Mouse (Mus musculus) heart, postnatal 10 days (tissue): ENCODE results near the gene Arhgap22. TPM values are rescaled to one million over a fixed set of nuclear protein-coding genes. Genes with fewer than 3 reads are reported as not detected.

Source experiments
- DNase-seq, 2 experiments: peaks; one replicate each; pipeline ENCODE4 v3.0.0; 2021
- intact Hi-C: fragments of 180-260 bp; cut with DNase I; formaldehyde crosslinking; loops from one replicate; pipeline ENCODE4 v1.15.1; 2025
- total RNA-seq, 2 experiments: library from RNA; stranded (reverse); gene quantifications; 2 replicates each; pipeline ENCODE4 v1.2.3; 2021

The Arhgap22 gene
- total RNA-seq, 2 experiments from 2014 or later = 1.4 TPM

DNA sequence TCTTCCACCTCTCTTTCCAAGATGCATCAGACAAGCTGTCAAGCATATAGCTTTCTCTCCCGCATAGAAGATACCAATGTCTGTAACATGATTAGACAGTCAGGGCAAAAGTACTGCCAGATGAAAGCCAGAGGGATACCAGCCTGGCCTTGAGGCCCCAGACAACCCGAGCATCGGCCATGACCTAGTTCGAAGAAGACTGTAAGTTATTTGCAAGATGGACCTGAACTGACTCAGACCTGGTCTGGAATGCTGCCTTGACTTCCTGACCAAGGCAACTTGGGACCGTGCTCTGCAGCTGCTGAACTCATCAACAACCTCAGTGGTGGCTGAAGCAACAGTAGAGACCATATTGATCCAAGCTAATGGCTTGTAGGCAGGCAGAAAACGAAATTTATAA is 46.3 kb downstream of the Arhgap22 start:
- no peak for DNase-seq
- intact Hi-C loops = no loop called here

DNA sequence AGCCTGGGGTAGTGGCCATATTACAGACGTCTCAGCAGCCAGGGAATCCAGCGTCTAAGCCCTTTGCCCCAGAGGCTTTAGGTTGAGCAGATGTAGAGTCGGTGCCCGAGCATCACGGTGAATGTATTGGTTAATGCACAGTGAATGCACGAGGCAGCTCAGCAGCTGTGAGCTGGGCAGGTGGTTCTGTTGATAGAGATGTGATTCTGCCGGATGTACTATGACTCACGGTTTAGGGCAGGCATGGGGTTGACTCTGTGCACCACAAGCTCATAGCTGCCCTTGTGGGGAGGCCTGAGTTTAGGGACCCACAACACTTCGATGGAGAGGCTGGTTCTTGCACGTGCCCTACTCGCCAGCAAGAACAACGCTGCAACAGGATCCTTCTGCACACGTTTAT is 51.0 kb downstream of the Arhgap22 start:
- intact Hi-C loops = no loop called here
- no peak for DNase-seq

DNA sequence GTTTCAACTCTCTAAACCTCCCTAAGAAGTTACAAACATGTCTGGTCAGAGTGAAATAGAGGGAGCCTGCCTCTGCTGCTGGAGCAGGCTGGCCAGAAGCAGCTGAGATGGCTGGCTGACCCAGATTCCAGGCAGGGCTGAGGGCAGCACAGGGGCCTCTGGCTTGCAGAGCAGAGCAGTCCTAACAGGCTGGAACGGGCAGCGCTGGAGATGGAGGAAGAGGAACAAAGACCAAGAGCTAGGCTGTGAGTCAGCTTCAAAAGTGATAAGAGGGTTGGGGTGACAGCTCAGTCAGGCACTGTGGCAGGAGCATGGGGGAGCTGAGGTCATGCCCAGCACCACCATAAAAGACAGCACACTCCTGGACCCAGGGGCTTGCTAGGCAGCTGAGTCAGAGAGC is 62.4 kb downstream of the Arhgap22 start:
- intact Hi-C loops = no loop called here
- DNase-seq = no peak

DNA sequence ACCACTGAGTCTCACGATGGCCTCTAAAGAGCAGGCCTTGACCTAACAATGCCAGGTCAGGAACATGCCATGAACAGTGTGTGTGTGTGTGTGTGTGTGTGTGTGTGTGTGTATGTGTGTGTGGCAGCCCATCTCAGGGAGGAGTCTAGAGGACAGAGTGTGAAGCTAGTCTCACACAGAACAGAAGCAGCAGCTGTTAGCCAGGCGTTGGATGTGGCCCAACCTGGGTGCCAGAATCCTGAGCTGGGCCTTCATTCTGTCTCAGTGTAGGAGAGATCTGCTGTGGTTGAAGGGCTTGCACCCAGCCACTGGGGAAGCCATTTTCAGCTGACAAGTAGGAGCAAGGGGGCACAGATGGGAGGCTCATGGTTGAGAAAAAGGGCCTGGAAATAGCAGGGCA is 64.5 kb downstream of the Arhgap22 start:
- peak in 1 of 2 experiments; percentile 31 for DNase-seq

DNA sequence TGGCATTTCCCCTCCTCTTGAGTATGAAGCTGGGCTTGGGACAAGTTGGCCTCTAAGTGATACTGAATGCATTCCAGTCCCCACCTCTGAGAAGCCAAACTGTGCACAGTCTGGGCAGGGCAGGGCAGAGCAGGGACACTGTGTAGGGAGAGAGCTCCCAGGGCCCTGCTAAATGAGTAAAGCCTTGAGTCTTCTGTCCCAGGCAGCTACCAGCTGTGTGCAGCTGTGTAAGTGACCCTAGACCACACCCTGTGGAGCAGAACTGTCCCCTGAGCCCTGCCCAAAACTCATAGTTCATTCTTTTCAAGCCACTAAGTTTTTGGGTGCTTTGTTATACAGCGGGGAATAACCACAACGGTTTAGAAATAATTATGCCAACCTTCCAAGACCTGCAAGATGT is 67.1 kb downstream of the Arhgap22 start:
- intact Hi-C loops = no loop called here

More for the DNA sequence above, 64.5 kb downstream of the Arhgap22 start:
- intact Hi-C loops = no loop called here

DNA sequence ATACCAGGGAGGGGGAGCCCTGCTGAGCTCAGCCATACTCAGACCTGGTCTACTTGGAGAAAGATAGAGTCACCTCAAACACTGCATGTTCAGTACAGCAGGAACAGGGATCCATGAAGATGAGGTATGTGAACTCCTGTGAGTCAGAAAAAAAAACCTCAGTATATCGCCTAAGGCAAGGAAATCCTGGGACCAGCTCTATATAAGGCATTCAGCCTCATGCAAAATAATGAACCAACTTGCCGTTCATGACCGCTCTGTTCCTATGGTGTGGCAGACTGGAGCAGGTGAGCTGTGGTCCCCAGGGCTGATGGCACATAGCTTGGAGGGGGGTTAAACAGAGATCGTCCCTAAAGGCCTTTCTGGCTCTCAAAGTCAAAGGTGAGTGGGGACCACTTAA is 68.6 kb downstream of the Arhgap22 start:
- intact Hi-C loops = no loop called here
- no peak for DNase-seq

More for the DNA sequence above, 67.1 kb downstream of the Arhgap22 start:
- DNase-seq = peak; percentile 47 to 60

DNA sequence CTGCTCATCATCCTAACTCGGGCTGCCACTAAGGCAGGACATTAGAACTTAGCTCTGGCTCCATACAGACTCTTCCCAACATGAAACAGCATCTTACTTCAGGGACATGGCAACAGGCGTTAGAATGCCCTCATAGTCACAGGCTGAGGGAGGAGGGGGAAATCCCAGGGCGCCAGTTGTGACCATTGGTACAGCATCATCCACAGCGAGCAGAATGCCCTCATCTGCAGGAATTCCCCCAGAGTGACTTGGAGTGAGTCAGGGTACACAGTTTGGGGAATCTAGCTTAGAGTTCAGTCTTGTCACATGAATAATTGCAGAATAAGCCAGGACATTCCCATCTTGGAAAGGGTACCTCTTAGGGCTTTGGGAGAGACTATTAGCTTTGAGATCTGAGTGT is 74.1 kb downstream of the Arhgap22 start:
- intact Hi-C loops = no loop called here
- no peak for DNase-seq

DNA sequence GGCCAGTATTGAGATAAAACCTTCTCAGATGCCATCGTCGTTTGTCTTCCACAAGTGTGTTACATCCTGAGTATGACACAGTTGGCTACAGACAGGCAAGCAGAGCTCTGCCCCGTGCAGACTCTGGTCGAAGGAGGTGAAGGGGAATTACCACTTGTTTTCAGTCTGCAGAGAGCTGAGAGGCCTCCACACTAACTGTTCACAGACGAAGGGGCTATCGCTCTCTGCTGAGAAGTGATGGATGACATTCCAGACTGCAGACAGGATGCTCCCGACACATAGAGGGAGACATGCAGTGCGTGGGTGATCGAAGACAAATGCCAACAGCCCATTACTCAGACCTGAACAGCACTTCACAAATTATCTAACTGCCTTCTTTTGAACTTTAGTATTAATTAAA is 76.2 kb downstream of the Arhgap22 start:
- DNase-seq = no peak
- intact Hi-C loops = no loop called here

DNA sequence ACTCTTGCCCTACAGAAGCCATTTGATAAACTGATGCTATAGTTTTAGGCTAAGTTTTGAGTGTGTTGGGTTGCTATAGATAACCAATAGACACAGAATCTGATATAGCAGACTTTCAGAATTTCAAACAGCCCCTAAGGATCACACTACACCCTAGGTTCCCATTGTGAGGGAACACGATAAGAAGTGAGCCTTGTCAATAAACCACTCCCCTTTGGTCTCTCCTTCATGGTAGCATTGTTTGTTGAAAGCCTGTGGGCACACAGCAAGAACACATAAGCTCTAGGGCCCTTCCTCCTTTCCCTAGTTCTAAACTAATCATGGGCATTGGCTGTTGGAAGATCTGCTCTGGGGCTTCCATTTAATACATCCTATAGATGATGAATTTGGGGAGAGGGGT is 80.7 kb downstream of the Arhgap22 start:
- intact Hi-C loops = no loop called here
- no peak for DNase-seq

DNA sequence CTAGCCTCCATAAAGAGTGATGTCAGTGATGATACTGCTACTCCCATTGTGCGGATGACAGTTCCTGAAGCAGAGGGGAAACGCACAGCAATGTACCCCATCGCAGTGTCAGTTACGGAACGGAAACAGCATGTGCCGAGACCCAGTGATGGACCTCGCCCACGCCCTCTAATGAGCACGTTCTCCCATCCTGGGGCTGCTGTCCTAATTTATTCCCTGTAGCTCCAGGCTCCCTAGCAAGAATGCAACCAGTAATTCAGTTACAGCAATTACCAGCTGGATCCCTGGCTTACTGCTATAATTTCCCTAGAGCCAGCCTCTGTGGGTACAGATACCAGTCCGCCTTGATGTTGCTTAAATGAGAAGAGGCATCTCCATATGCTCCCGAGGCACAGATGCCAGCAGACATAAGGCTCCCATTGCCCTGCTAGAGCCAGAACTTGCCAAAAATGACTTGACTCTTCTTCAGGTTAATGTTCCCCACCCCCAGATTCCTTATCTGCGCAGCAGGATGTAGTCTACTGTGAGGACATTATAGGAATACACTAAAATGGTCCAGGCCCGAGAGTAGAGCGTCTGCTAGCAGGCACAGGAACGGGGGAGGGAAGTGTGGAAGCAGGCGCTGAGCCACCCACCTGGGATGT is 83.0 kb downstream of the Arhgap22 start:
- DNase-seq = no peak
- intact Hi-C loops = no loop called here

DNA sequence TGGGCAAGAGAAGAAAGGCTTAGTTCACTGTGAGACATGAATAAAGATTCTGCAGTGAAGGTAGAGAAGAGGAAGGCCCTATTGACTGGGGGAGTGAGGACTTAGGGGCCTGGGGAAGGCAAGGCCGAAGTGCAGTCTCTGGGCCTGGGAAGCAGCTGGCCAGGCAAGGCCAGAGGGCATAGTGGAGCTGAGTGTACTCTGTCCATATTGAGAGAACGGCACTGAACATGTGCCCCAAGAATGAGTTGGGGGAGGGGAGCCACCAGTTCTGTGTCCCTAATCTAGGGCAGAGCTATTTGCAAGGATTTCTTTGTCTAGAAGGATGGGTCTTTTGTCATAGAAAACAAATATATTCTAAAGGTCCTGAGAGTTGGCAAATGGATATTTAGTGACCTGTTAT is 86.8 kb downstream of the Arhgap22 start:
- intact Hi-C loops = no loop called here

DNA sequence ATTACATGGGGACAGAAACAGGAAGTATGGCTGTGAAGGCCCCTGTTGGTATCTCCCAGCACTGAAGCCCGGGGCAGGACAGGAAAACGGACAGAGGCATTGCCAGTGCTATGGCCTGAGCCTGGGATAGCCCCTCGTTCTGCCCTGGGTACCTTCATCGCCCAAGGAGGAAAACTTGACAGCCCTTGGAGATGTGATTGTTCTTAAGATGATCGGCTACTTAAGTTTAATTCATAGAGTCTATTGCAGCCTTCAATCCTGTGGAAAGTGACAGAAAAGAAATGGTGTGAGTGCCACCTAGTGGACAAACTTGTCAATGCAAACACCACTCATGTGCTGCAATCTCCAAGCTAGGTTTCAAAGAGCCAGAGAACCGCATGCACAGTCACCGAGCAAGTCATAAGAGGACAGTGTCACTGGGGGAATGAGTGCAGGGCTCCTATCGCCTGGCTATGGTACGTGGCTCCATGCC is 89.6 kb downstream of the Arhgap22 start:
- intact Hi-C loops = loop anchor here (1.0 kb wide), 1 partner anchor 90 kb away; no protein-coding TSS in a partner anchor
- peak; percentile 85 to 93 for DNase-seq

More for the DNA sequence above, 86.8 kb downstream of the Arhgap22 start:
- DNase-seq = no peak

DNA sequence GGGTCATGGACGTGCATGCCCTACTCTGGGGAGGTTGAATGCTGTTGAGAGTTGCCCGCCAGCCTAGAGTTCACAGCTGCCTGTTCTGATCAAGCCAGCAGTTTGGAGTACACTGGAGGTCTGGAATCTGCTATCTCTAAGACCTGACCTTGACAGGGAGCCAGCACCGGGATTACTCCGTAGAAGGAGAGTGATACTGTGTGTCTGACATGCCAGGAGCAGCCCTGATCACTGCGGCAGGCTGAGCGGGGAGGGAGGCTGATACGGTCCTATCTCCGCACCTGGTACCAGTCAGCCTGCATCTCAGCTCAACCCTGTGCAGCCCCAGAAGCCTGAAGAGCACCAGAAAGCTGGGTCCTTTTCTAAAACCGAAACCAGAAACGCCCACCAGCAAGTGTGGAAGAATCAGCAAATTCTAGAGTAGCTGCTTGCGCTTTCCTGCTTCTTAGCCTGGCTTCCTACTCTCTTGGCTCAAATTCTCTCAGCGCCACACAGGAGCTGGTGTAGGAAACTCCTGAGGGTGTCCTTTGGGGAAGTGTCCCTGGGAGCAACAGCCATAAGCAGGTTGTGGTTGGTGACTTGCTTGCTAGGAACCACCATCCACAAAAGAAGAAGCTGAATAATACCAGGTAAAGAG is 91.9 kb downstream of the Arhgap22 start:
- intact Hi-C loops = no loop called here
- peak; percentile 26 to 36 for DNase-seq

DNA sequence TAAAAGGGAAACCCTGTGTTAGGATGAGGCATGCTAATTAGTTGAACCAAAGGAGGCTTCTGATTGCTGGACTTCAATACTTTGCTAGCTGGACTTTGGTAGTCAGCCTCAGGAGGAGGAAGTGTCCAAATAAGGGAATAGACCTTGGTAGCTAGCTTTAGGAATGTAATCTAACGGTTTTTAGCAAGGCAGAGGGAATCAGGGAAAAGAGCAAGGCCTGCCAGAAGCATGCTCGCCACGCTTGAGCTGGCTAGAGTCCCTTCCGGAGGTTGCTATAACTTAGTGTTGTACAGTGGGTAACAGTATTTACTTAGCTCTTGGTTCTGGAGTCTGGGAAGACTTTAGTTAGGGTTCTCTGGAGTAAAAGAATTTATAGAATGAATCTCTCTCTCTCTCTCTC is 96.9 kb downstream of the Arhgap22 start:
- no peak for DNase-seq
- intact Hi-C loops = no loop called here

DNA sequence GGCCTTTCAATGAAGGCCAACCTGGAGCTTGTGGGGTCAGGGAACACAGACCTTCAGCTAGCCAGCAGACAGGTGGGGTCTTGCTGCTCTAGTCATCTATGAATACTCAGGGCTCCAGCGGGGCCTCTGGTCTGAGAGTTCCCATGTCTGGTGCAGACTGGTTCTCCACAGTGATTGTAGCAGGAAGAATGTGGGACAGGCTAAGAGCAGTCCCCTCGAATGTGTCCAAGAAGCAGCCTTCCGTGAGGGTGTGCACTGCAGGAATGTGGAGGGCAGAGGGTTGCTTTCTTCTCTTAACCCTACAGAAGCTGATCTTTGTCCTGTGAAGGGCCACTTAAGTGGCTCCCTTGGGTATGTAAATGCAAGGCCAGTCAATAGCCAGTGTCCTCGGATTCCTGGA is 98.5 kb downstream of the Arhgap22 start:
- intact Hi-C loops = no loop called here
- DNase-seq = no peak

DNA sequence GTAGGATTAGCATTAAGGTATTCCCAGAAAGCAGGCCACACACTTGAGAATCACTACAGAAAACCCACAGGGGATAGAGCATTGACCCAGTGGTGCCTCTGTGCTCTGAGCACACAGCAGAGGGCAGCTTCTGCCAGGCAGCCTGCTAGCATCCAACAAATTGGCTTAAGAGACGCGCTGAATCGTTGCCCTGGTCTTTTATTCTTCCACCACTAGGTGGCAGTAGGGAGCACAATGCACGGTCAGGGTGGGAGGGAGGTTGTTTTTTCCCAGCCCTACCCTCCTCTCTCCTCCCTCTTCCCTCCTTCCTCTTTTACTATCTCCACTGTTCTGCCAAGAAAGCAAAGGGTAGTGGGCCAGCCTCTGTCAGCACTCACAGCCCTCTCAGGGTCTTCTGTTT is 99.8 kb downstream of the Arhgap22 start:
- DNase-seq = peak; percentile 71 to 86
- intact Hi-C loops = loop anchor here (1.0 kb wide), 1 partner anchor 58 kb away; no protein-coding TSS in a partner anchor

DNA sequence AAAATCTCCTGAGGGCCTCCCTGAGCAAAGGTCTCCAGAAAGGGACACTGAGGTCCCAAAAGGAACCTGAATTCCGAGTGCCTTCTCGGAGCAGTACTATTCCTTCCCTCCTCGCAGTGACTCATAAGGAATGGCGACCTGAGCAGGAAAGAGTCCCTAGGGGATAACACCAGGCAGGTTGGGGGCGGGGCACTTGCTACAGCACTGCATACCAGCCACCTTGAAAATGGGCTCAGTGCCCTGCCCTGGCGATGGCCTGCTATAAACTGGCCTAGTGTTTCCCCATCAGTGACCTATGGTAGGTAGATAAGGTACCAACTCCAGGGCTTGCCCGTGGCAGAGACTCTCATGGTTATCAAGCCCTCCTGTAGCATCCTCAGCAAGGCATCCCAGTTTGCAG is 100.3 kb downstream of the Arhgap22 start:
- intact Hi-C loops = no loop called here
- DNase-seq = no peak

DNA sequence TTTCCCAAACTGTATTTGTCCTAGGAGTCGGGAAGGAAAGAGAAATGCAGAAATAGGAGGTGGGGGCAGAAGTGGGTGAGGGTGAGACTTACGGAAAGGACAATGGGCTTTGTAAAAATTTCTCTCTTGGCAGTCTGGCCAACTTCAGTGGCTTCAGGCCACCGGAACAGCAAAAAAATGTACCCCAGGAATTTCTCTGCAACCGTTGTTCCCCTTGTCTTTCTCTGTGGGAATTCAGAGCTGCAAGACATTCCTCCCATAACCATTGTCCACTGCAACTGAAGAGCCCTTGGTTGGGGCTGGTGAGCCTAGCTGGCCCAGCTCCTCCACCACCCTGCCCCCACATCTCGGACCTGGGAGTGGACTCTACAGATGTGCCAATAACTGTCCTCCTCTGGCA is 101.3 kb downstream of the Arhgap22 start:
- no peak for DNase-seq
- intact Hi-C loops = no loop called here

DNA sequence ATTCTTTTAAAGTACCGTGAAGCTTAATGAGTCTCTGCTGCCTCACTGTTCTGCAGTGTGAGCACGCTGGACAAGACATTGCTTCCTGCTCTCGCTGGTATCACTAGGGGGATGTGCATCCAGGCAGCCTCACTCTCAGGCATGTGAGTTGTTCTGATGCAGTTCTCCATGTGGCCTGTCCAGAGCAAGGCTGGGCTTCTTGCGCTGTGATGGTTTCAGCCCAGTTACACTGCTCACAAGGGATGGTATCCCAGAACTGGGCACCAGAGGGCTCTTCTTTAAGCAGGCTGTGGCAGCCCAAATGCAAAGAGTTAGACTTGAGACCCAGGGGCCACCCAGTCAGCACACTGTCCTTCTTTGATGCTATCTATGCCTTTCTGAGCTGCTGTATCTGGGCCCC is 101.9 kb downstream of the Arhgap22 start:
- intact Hi-C loops = no loop called here
- no peak for DNase-seq

DNA sequence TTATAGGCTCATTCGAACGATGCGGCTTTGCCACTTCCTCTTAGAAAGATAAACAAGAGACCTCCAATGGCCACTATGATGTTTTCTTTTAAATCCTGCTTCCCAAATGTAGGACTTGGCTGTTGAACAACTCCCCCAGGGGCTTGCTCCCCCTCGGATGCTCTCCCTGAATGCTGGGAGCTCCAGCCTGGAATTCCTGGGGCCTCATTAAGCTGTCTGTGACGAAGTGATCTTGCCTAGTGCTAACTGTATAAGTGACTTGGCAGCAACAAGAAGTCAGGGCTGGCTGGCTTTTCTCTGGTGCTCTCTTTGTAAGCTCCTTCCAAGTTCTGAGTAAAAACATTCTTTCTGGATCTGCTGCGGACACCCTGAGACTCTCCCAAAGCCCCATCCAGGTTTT is 104.1 kb downstream of the Arhgap22 start:
- intact Hi-C loops = no loop called here
- no peak for DNase-seq

DNA sequence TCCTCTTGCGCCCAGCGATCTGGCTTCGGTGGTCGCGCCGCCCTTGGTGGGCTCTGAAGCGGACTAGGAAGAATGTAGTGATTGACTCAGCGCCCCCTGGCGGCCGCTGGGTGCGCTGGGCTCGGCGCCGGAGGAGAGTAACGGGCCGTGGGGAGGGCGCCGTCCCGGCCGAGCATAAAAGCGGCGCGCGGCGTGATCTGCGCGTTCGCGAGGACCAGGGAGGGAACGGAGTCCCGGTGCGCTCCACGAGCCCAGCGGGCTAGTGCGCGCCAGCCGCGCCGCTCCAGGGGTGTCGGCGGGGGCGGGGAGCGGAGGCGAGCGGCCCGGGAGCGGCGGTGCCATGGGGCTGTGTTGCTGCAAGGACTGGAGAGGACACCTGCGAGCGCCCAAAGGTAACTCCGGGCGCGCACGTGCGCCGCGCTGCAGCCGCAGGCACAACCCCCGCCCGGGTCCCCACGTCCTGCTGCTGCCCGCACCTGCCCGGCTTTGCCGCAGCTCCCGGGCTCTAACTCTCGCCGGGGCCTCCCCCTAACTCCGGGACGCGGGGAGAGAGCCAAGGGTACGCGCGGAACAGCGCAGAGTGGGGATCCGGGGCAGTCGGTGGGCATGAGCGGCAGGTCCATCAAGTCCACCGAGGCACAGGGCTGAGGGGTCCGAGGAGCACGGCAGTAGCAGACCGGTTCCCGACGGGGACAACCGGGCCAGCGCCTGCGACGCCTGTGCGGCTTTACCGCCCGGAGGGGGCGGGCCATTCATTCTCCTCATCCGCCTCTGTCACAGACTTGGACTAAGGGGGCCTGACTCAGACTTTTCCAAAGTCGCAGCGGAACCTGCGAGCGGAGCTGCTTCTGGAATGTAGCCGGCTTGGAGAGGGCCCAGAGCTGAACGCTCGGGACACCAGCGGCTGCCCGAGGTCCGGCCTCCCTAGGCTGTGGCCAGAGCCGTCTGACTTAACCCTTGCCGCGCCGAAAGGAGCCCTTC is 106.0 kb downstream of the Arhgap22 start:
- intact Hi-C loops = no loop called here
- DNase-seq = peak; percentile 84 to 89
